22 mouse cellular contexts compared by ENCODE assay signal in the genomic region with DNA sequence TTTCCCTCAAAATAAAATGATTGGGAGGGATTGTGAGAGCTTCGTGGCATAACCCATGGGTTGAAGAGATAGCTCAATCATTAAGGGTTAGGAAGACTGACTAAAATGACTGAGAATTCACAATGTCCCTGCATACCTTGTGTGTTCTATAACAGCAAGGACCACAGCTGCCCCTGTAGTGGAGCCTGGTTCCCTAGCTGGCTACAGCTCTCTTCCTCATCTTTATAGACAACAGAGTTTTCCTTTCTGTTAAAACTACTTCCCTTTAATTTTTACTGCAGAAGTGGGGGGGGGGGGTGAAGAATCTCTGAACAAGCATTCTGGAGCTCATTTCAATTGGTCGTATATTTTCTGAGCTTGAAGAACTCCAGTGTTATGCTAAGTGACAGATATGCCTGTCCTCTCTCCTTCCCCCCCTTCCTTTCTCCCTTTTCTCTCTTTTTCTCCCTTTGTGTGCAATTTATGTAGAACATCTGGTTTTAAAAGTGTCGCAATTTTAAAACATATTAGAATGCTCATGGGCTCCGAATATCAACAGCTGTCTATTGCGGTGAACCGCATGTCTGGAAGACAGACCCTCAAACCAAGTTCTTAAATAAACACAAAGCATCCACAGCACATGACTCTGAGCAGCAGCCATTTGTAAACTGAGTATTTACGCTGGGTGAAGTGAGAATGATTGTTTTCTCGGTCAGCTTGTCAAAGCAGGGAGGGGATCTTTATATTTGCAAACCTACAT.
DNase-seq lines count a peak whose midpoint lies in the region; ATAC-seq lines count a peak whose summit lies in the region.
"Had no signal": no experiment of that assay in that cellular context is flagged by ENCODE, and none has a peak within 500 bp of the region (broad histone marks: within the 10 kb centered on the region; RNA-seq: fewer than 3 reads in every experiment).

No protein-coding gene starts in this region.

- ATAC-seq in kidney, embryonic 14.5 days (ENCODE audit: low FRiP score, low TSS enrichment): no peak
- peak; percentile 97 for ATAC-seq in lung, embryonic 16.5 days (ENCODE audit: low read depth)
- ATAC-seq in stomach, embryonic 16.5 days (ENCODE audit: insufficient read depth, low FRiP score): peak; percentile 71; the same call in 1 of the 2 replicates
- ATAC-seq: forebrain, embryonic 13.5 days had no signal

- intact Hi-C loops in left cerebral cortex, postnatal 10 days (cut with DNase I): no loop called here

- 0 out of 2 replicates have a peak overlapping the region, but pooled peaks have one; percentile 51 for H3K27ac ChIP-seq in kidney, embryonic 14.5 days (ENCODE audit: low read depth, low read length)
- peak overlapping the region; percentile 45 for H3K27ac ChIP-seq in lung, embryonic 16.5 days (ENCODE audit: low read length)
- H3K27ac ChIP-seq in stomach, embryonic 16.5 days (ENCODE audit: low read length): peak overlapping the region; percentile 48
- H3K27ac ChIP-seq: forebrain, embryonic 13.5 days; hindbrain, embryonic 14.5 days; limb, embryonic 15.5 days; neural tube, embryonic 13.5 days had no signal

- H3K4me2 ChIP-seq in kidney, embryonic 14.5 days (replicated peaks; ENCODE audit: low read depth, low read length): no peak overlapping the region
- no peak overlapping the region for H3K4me2 ChIP-seq in lung, embryonic 16.5 days (ENCODE audit: low read depth, low read length)
- H3K4me2 ChIP-seq in stomach, embryonic 16.5 days (ENCODE audit: low read depth, low read length): no peak overlapping the region
- H3K4me2 ChIP-seq: forebrain, embryonic 13.5 days; heart, embryonic 11.5 days; hindbrain, embryonic 14.5 days; limb, embryonic 15.5 days; midbrain, embryonic 11.5 days; neural tube, embryonic 13.5 days had no signal

- no peak for DNase-seq in kidney, adult 18-20 months
- DNase-seq in lung, postnatal 36 days: no peak
- peak; percentile 30 for DNase-seq in fibroblast of lung, adult 2 months (ENCODE audit: low read depth)
- no peak for DNase-seq in left cerebral cortex, postnatal 10 days (ENCODE audit: extremely low spot score in 1 of 2, low spot score in 2 of 2)
- DNase-seq: adrenal gland, postnatal 14 days; B cell, adult 2 months; cerebellum, adult 2 months; gastrocnemius, postnatal 25 days; heart, postnatal 14 days; kidney, adult 8-10 months; layer of hippocampus, adult 9-11 months; right cerebral cortex, postnatal 14 days; thymus, postnatal 4 days had no signal

- 55% methylated on average over 8 of the region's 8 CpGs for WGBS in kidney, embryonic 14.5 days
- 34% methylated on average over 8 of the region's 8 CpGs for WGBS in lung, embryonic 16.5 days
- 36% methylated on average over 8 of the region's 8 CpGs for WGBS in stomach, embryonic 16.5 days

- H3K9ac ChIP-seq in kidney, embryonic 14.5 days (ENCODE audit: low read depth, low read length): no peak overlapping the region
- H3K9ac ChIP-seq in lung, embryonic 16.5 days (ENCODE audit: low read length): no peak overlapping the region
- H3K9ac ChIP-seq in stomach, embryonic 16.5 days (ENCODE audit: low read length): no peak overlapping the region
- H3K9ac ChIP-seq: forebrain, embryonic 13.5 days; hindbrain, embryonic 14.5 days; limb, embryonic 15.5 days; neural tube, embryonic 13.5 days had no signal

- no peaks in the 10 kb centered on the region for H3K36me3 ChIP-seq in kidney, embryonic 14.5 days (ENCODE audit: control insufficient read depth, insufficient read depth, low read length)
- H3K36me3 ChIP-seq in lung, embryonic 16.5 days (ENCODE audit: control insufficient read depth, insufficient read depth, low read length): no peaks in the 10 kb centered on the region
- no peaks in the 10 kb centered on the region for H3K36me3 ChIP-seq in stomach, embryonic 16.5 days (ENCODE audit: control insufficient read depth, insufficient read depth, low read length)
- H3K36me3 ChIP-seq: limb, embryonic 15.5 days; neural tube, embryonic 13.5 days had no signal

- no peak overlapping the region for H3K4me3 ChIP-seq in kidney, embryonic 14.5 days (ENCODE audit: low read length)
- H3K4me3 ChIP-seq in lung, embryonic 16.5 days (ENCODE audit: low read length): no peak overlapping the region
- H3K4me3 ChIP-seq in stomach, embryonic 16.5 days (replicated peaks; ENCODE audit: low read length): no peak overlapping the region
- H3K4me3 ChIP-seq: forebrain, embryonic 13.5 days; limb, embryonic 15.5 days; neural tube, embryonic 13.5 days had no signal

- H3K4me1 ChIP-seq in kidney, embryonic 14.5 days (ENCODE audit: control insufficient read depth, insufficient read depth, low read length): no peaks in the 10 kb centered on the region
- peaks cover 2% of the 10 kb centered on the region; the same call in 1 of the 2 replicates for H3K4me1 ChIP-seq in lung, embryonic 16.5 days (replicated peaks; ENCODE audit: control insufficient read depth, insufficient read depth, low read length)
- H3K4me1 ChIP-seq in stomach, embryonic 16.5 days (ENCODE audit: control insufficient read depth, insufficient read depth, low read length): no peaks in the 10 kb centered on the region
- H3K4me1 ChIP-seq: forebrain, embryonic 13.5 days; limb, embryonic 15.5 days had no signal

- no peaks in the 10 kb centered on the region for H3K27me3 ChIP-seq in kidney, embryonic 14.5 days (ENCODE audit: control insufficient read depth, insufficient read depth, low read length)
- no peaks in the 10 kb centered on the region for H3K27me3 ChIP-seq in lung, embryonic 16.5 days (ENCODE audit: control insufficient read depth, insufficient read depth, low read depth, low read length)
- no peaks in the 10 kb centered on the region for H3K27me3 ChIP-seq in stomach, embryonic 16.5 days (ENCODE audit: control insufficient read depth, insufficient read depth, low read length)
- H3K27me3 ChIP-seq: forebrain, embryonic 13.5 days had no signal

- no peaks in the 10 kb centered on the region for H3K9me3 ChIP-seq in kidney, embryonic 14.5 days (ENCODE audit: control insufficient read depth, low read length)
- no peaks in the 10 kb centered on the region for H3K9me3 ChIP-seq in lung, embryonic 16.5 days (ENCODE audit: control insufficient read depth, low read length)
- no peaks in the 10 kb centered on the region for H3K9me3 ChIP-seq in stomach, embryonic 16.5 days (replicated peaks; ENCODE audit: control insufficient read depth, low read length)
- H3K9me3 ChIP-seq: forebrain, embryonic 13.5 days; limb, embryonic 15.5 days; neural tube, embryonic 13.5 days had no signal
